ENCODE assay signal across 25 mouse cellular contexts in genomic region chr7:74427135-74427534, GRCm38 (mm10).
A peak's percentile ranks its signal among the peaks of the same experiment; 100 is the strongest.
DNase-seq lines count a peak whose midpoint lies in the region; ATAC-seq lines count a peak whose summit lies in the region.
"Had no signal": no experiment of that assay in that cellular context is flagged by ENCODE, and none has a peak within 500 bp of the region (broad histone marks: within the 10 kb centered on the region; RNA-seq: fewer than 3 reads in every experiment).

No protein-coding gene starts in this region.

- no peak overlapping the region for H3K4me3 ChIP-seq in heart, embryonic 12.5 days
- H3K4me3 ChIP-seq: forebrain, embryonic 15.5 days; hindbrain, embryonic 12.5 days; kidney, embryonic 15.5 days; limb, embryonic 13.5 days; midbrain, embryonic 13.5 days; neural tube, embryonic 15.5 days had no signal

- peak; percentile 67; the same call in 1 of the 2 replicates for ATAC-seq in heart, embryonic 12.5 days (ENCODE audit: insufficient number of reproducible peaks, low FRiP score)
- peak; percentile 58 for ATAC-seq in common myeloid progenitor, adult 5-6 weeks (replicated peaks; ENCODE audit: low read depth, poor library complexity, severe bottlenecking)
- peak; percentile 29; the same call in 1 of the 2 replicates for ATAC-seq in megakaryocyte, adult 5-6 weeks (ENCODE audit: poor library complexity, severe bottlenecking)
- ATAC-seq: forebrain, embryonic 15.5 days; midbrain, embryonic 13.5 days; Patski had no signal

- no peak for DNase-seq in heart, adult 9 months (ENCODE audit: low spot score in 2 of 2)
- peak; percentile 30 for DNase-seq in CD4-positive, CD25-positive, alpha-beta regulatory T cell, adult 2 months (ENCODE audit: low read depth, low spot score)
- no peak for DNase-seq in cerebellum, postnatal 36 days
- DNase-seq in kidney, postnatal 4 days = no peak
- DNase-seq in thymus, postnatal 25 days = no peak
- DNase-seq: adrenal gland, postnatal 25 days; cerebellum, adult 11-12 months; cerebellum, postnatal 10 days; gastrocnemius, postnatal 25 days; kidney, adult 11 months; kidney, postnatal 36 days; lung, postnatal 36 days; retina, postnatal 1 day; right cerebral cortex, postnatal 14 days had no signal

- H3K36me3 ChIP-seq in heart, embryonic 12.5 days = no peaks in the 10 kb centered on the region
- H3K36me3 ChIP-seq: forebrain, embryonic 15.5 days; hindbrain, embryonic 12.5 days; kidney, embryonic 15.5 days; limb, embryonic 13.5 days; midbrain, embryonic 13.5 days; neural tube, embryonic 15.5 days had no signal

- H3K27me3 ChIP-seq in heart, embryonic 12.5 days (replicated peaks) = no peaks in the 10 kb centered on the region
- H3K27me3 ChIP-seq: forebrain, embryonic 15.5 days; hindbrain, embryonic 12.5 days; kidney, embryonic 15.5 days; midbrain, embryonic 13.5 days; Patski had no signal

- no peak overlapping the region for H3K27ac ChIP-seq in heart, embryonic 12.5 days (ENCODE audit: poor library complexity, severe bottlenecking)
- H3K27ac ChIP-seq: forebrain, embryonic 15.5 days; hindbrain, embryonic 12.5 days; kidney, embryonic 15.5 days; limb, embryonic 13.5 days; midbrain, embryonic 13.5 days; neural tube, embryonic 15.5 days had no signal

- H3K9ac ChIP-seq in heart, embryonic 12.5 days = no peak overlapping the region
- H3K9ac ChIP-seq: forebrain, embryonic 15.5 days; hindbrain, embryonic 12.5 days; kidney, embryonic 15.5 days; limb, embryonic 13.5 days; midbrain, embryonic 13.5 days; neural tube, embryonic 15.5 days had no signal

- peaks cover 52% of the 10 kb centered on the region for H3K4me1 ChIP-seq in heart, embryonic 12.5 days (replicated peaks)

- WGBS in heart, embryonic 12.5 days = 5% methylated on average over 1 of the region's 1 CpGs

- H3K9me3 ChIP-seq in heart, embryonic 12.5 days (replicated peaks) = no peaks in the 10 kb centered on the region
- H3K9me3 ChIP-seq: forebrain, embryonic 15.5 days; hindbrain, embryonic 12.5 days; kidney, embryonic 15.5 days; limb, embryonic 13.5 days; midbrain, embryonic 13.5 days; neural tube, embryonic 15.5 days had no signal

- no peak overlapping the region for H3K4me2 ChIP-seq in heart, embryonic 12.5 days
- H3K4me2 ChIP-seq: forebrain, embryonic 15.5 days; hindbrain, embryonic 12.5 days; kidney, embryonic 15.5 days; limb, embryonic 13.5 days; liver, embryonic 11.5 days; midbrain, embryonic 13.5 days; neural tube, embryonic 15.5 days had no signal
